Mouse (Mus musculus): ENCODE measurements around the gene Cacna1d. TPM values are rescaled to one million over a fixed set of nuclear protein-coding genes. Genes with fewer than 3 reads are reported as not detected.

The Cacna1d gene
- polyA plus RNA-seq, 1 experiment from 2014 or later: 2.7 TPM

DNA sequence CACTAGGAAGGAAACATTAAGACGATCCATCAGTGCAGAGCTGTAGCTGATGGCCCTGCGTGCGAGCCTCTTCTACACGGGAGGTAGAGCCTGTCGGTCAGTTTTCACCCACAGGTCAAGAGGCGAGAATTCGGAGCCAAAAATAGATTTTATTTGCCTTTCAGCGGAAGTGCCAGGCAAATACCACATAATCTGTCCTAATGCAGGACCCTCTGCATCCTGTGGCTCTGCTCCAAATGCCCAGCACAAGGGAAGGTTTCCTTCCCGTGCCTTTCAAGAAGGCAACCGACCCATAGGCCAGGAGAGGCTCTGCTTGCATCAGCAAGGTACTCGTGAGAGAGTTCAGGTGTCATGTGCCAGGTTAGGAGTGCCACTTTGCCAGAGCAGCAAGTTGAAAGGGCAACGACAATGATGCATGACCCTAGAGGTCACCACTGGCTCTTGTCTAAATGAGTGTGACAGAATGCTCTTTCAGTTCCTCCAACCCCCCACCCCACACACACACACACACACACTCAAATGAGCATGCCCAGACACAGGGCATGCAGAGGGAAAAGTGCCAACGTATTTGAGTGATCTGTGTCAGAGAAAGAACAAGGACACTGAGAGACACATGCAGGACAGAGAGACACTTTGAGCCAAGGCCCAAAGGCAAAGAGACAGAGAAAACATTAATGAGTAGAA, 179.9 kb downstream of the Cacna1d start:
- no peak overlapping the region for H3K27ac ChIP-seq
- WGBS: 79% methylated on average over 13 of the region's 13 CpGs

DNA sequence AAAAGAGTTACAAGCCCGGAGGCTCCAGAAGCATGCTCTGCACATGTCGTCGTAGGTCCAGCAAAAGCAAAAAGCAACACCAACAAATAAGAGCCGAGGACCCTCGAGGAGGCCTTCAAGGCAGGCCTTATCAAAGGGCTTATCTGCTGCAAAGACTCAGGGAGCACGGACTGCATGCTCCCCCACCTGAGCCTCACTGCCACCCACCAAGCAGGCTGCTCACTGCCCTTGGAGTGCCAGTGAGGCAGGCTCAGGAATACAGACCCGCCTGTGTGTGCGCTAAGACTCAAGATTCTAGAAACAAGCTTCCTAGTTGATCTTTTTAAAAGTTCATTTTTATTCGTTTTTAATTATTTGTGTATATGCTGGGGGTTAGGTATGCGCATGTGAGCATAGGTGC, 181.0 kb downstream of the Cacna1d start:
- 85% methylated on average over 10 of the region's 10 CpGs for WGBS
- no peaks in the 10 kb centered on the region for H3K36me3 ChIP-seq (replicated peaks)
- no peak overlapping the region for H3K27ac ChIP-seq
- H3K27me3 ChIP-seq: no peaks in the 10 kb centered on the region
- H3K9me3 ChIP-seq: no peaks in the 10 kb centered on the region
- no peak overlapping the region for H3K9ac ChIP-seq
- no peak overlapping the region for H3K4me3 ChIP-seq (replicated peaks)
- no peaks in the 10 kb centered on the region for H3K4me1 ChIP-seq
- H3K4me2 ChIP-seq: no peak overlapping the region
- no peak for ATAC-seq (ENCODE audit: low FRiP score)

More for the DNA sequence above, 179.9 kb downstream of the Cacna1d start:
- Histone ChIP-seq H3K9me3 (no peaks in the 10 kb centered on the region), H3K9ac (no peak overlapping the region), H3K27me3 (no peaks in the 10 kb centered on the region), H3K4me2 (no peak overlapping the region), H3K4me1 (no peaks in the 10 kb centered on the region), H3K4me3 (replicated peaks) (no peak overlapping the region), H3K36me3 (replicated peaks) (no peaks in the 10 kb centered on the region)
- ATAC-seq (ENCODE audit: low FRiP score): no peak

DNA sequence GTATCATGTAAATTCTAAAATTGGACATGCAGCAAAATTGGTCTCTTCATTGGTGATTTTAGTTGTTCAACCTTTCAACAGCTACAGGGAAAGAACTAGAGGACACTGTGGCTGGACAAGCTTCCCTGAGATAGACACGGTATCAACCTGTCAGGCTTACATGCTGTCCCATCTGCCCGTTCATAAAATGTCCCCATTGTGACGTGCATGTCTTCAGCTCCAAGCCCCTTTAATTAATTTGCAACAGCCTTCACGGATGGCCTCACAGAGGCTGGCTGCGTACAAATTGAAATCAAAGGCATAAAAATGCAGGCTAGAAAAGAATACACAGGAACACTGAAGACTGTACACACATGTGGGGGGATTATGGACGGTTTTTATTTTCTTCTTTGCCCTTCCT, 185.0 kb downstream of the Cacna1d start:
- Histone ChIP-seq H3K36me3 (replicated peaks) (no peaks in the 10 kb centered on the region), H3K27ac (no peak overlapping the region), H3K9ac (no peak overlapping the region), H3K4me1 (no peaks in the 10 kb centered on the region), H3K4me2 (no peak overlapping the region), H3K9me3 (no peaks in the 10 kb centered on the region), H3K4me3 (replicated peaks) (no peak overlapping the region), H3K27me3 (no peaks in the 10 kb centered on the region)
- WGBS: 67% methylated on average over 6 of the region's 6 CpGs
- ATAC-seq (ENCODE audit: low FRiP score): no peak

DNA sequence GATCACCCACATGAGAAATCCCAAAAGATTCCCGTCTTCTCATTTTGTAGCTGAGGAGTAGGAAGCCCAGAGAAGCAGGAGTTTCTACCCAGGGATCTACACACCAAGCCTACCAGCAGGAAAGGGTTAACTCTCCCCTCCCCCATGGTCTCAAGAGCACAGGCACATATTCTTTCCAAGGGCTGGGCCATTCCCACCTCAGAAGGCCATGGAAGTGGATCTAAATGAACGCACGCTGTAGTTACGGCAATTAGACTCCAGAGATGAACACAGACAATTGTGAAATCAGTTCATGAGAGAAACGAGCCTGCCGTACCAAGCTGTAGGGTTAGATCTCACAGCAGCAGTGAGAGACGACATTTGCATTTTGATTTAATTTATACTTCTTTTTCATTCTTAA, 191.3 kb downstream of the Cacna1d start:
- no peak overlapping the region for H3K4me3 ChIP-seq (replicated peaks)
- no peaks in the 10 kb centered on the region for H3K27me3 ChIP-seq
- WGBS: 58% methylated on average over 7 of the region's 7 CpGs
- H3K9me3 ChIP-seq: no peaks in the 10 kb centered on the region
- no peak overlapping the region for H3K4me2 ChIP-seq
- no peaks in the 10 kb centered on the region for H3K36me3 ChIP-seq (replicated peaks)
- peaks cover 3% of the 10 kb centered on the region; the same call in 1 of the 2 replicates for H3K4me1 ChIP-seq
- no peak for ATAC-seq (ENCODE audit: low FRiP score)
- no peak overlapping the region for H3K9ac ChIP-seq
- no peak overlapping the region for H3K27ac ChIP-seq

DNA sequence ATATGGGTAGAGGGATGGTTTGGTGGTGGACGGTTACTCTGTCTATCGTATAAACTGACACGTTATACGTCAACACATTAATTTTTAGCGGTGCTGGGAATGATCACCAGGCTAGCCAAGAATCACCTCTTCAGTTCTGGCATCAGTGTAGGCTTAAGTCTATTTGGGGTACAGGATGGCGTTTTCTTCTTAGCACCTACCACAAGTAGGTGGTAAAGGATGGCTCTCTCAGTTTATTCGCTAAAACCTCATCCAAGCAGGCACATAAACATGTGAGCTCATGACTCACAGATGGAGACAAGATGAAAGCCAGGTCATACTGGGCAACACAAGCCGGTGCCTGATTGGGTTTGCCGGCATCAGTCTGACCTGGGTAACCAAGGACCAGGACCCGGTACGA, 193.8 kb downstream of the Cacna1d start:
- ATAC-seq (ENCODE audit: low FRiP score): no peak
- no peak overlapping the region for H3K4me3 ChIP-seq (replicated peaks)
- 96% methylated on average over 11 of the region's 11 CpGs for WGBS
- H3K9me3 ChIP-seq: no peaks in the 10 kb centered on the region
- no peak overlapping the region for H3K27ac ChIP-seq
- no peak overlapping the region for H3K9ac ChIP-seq
- H3K27me3 ChIP-seq: no peaks in the 10 kb centered on the region
- peaks cover 3% of the 10 kb centered on the region; the same call in 1 of the 2 replicates for H3K4me1 ChIP-seq
- no peak overlapping the region for H3K4me2 ChIP-seq
- H3K36me3 ChIP-seq (replicated peaks): no peaks in the 10 kb centered on the region

DNA sequence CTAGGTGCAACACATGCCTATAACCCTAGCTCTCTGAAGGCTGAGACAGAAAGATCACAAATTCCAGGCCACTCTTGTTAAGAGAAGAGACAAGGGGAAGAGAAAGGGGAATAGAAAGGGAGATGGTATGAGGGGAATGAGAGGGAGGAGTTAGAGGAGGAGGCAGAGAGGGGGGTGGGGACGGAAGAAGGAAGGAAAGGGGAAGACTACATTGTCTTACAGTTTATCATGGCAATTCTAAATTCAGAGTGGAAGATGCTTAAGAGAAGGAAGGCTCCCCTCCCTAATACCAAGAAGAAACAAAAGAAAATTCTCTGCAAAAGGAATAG, 199.2 kb downstream of the Cacna1d start:
- WGBS: 39% methylated on average over 1 of the region's 1 CpGs
- Histone ChIP-seq H3K27ac (no peak overlapping the region), H3K4me3 (replicated peaks) (no peak overlapping the region), H3K36me3 (replicated peaks) (no peaks in the 10 kb centered on the region), H3K9me3 (no peaks in the 10 kb centered on the region), H3K9ac (no peak overlapping the region), H3K4me1 (0 out of 2 replicates have a peak, but pooled peaks cover 3% of the 10 kb centered on the region), H3K4me2 (no peak overlapping the region), H3K27me3 (no peaks in the 10 kb centered on the region)
- no peak for ATAC-seq (ENCODE audit: low FRiP score)

DNA sequence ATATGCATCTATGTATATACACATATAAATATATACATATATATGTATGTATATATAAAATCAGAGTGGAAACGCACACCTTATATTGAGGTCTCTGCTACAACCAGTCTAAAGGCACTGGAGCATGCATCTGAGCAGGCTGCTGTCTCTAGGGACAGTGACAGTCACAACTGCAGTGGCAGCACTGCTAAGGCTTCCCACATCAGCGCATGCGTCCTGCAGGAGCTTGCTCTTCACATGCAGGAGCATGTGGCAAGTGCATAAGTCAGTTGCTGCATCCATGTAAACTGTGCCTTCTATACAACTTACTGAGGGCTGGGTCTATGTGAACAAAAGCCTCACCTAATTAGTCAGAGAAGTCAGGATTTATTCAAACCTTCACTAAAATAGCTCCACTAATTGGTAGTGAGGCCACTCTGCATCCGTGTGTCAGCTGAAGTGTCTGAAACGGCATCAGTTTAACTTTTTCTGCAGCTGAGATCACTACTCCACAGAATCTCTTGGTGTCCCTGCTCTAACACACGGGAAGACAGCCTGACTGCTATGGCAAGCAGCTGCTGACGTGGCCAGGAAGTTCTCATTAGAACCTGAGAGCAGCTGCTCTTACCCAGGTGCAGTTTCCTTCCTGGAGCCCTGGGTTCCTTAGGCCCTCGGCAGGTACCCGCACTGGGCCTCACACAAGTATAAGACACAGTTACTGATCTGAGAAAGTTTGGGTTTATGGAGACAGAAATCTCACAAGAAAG, 199.7 kb downstream of the Cacna1d start:
- Histone ChIP-seq H3K9ac (no peak overlapping the region), H3K36me3 (replicated peaks) (no peaks in the 10 kb centered on the region), H3K9me3 (no peaks in the 10 kb centered on the region), H3K27ac (no peak overlapping the region), H3K4me1 (0 out of 2 replicates have a peak, but pooled peaks cover 3% of the 10 kb centered on the region), H3K27me3 (no peaks in the 10 kb centered on the region), H3K4me3 (replicated peaks) (no peak overlapping the region), H3K4me2 (no peak overlapping the region)
- no peak for ATAC-seq (ENCODE audit: low FRiP score)
- WGBS: 55% methylated on average over 9 of the region's 9 CpGs

DNA sequence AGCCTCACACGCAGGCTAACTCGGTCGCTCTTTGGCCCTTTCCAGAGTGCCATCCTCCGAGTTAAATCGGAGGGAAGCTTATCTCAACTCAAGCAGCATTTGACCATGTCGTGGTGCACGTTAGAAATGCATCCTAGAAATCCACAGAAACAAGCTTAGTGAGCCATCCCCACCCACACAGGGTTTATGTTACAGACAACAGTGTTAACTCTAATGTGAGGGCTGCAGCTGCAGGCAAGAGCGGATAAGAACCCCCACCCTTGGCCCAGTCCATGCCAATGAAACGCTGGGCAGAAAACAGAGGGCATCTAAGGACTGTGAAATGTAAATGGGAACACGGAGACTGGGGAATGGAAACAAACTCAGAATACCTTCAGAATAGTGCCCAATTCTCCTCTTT, 206.8 kb downstream of the Cacna1d start:
- Histone ChIP-seq H3K36me3 (replicated peaks) (no peaks in the 10 kb centered on the region), H3K27ac (no peak overlapping the region), H3K4me2 (no peak overlapping the region), H3K9me3 (no peaks in the 10 kb centered on the region), H3K4me3 (replicated peaks) (no peak overlapping the region), H3K27me3 (no peaks in the 10 kb centered on the region), H3K4me1 (no peaks in the 10 kb centered on the region), H3K9ac (no peak overlapping the region)
- no peak for ATAC-seq (ENCODE audit: low FRiP score)
- 81% methylated on average over 10 of the region's 10 CpGs for WGBS

DNA sequence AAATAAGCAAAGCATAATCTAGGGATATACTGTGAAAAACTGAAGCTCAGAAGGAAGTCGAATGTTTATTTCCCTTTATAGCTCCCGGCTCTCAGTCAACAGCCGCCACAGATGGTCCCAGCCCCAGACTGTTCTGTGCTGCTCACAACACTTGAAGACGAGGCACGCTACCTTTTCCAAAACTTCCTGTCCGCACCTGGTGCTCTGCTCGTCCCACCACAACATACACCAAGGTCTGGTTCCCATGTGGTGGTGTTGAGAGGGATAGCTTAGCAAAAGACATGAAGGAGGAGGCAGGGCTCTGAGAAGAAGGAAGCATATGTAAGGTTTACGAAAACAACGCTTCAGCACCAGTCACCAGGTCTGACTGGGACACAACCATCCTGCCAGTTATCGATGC, 207.2 kb downstream of the Cacna1d start:
- H3K27ac ChIP-seq: no peak overlapping the region

DNA sequence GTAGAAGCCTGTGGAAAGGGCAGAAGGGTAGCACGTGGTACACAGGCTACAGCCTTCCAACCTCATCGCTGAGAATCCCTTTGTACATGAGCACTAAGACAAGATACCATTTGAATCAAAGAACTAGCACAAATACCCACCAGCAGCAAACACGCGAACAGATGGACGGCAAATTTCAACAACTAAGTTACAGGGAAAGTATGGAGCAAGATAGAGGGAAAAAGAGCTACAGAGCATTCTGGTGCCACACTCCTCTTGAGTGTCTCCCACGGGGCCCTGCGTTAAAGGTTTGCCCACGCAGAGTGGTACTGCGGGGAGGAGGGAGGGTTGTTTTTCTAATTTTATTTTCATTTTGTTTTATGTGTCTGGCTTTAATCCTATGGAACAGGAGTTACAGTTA, 215.7 kb downstream of the Cacna1d start:
- no peak overlapping the region for H3K4me3 ChIP-seq (replicated peaks)
- WGBS: 90% methylated on average over 9 of the region's 9 CpGs
- H3K27me3 ChIP-seq: no peaks in the 10 kb centered on the region
- no peak for ATAC-seq (ENCODE audit: low FRiP score)
- H3K36me3 ChIP-seq (replicated peaks): no peaks in the 10 kb centered on the region
- H3K9ac ChIP-seq: no peak overlapping the region
- H3K27ac ChIP-seq: no peak overlapping the region
- H3K4me2 ChIP-seq: no peak overlapping the region
- H3K4me1 ChIP-seq: no peaks in the 10 kb centered on the region
- H3K9me3 ChIP-seq: no peaks in the 10 kb centered on the region

More for the DNA sequence above, 207.2 kb downstream of the Cacna1d start:
- Histone ChIP-seq H3K4me2 (no peak overlapping the region), H3K4me1 (no peaks in the 10 kb centered on the region), H3K27me3 (no peaks in the 10 kb centered on the region), H3K9me3 (no peaks in the 10 kb centered on the region), H3K4me3 (replicated peaks) (no peak overlapping the region), H3K9ac (no peak overlapping the region), H3K36me3 (replicated peaks) (no peaks in the 10 kb centered on the region)
- 91% methylated on average over 10 of the region's 10 CpGs for WGBS
- ATAC-seq (ENCODE audit: low FRiP score): no peak

DNA sequence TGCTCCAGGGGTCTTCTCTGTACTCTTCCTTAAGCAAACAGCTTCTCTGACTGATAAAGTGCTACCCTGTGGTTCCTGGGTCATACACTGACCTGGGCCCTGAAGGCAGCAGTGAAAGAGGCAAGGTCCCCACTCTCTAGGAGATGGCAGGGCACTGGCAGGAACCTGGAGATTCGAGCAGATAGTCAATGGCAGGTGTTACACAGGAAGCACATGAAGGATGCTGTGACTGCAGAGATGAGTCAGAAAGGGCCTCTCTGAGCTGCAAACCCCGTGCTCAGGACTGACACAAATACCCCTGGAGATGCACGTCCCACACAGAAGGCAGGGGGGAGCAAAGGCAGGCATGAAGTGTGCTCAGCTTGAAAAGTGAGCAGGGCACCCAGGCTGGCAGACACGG, 218.3 kb downstream of the Cacna1d start:
- Histone ChIP-seq H3K4me2 (no peak overlapping the region), H3K9me3 (no peaks in the 10 kb centered on the region), H3K36me3 (replicated peaks) (no peaks in the 10 kb centered on the region), H3K27ac (no peak overlapping the region), H3K4me1 (no peaks in the 10 kb centered on the region), H3K4me3 (replicated peaks) (no peak overlapping the region), H3K9ac (no peak overlapping the region), H3K27me3 (no peaks in the 10 kb centered on the region)
- WGBS: 81% methylated on average over 4 of the region's 4 CpGs
- no peak for ATAC-seq (ENCODE audit: low FRiP score)

DNA sequence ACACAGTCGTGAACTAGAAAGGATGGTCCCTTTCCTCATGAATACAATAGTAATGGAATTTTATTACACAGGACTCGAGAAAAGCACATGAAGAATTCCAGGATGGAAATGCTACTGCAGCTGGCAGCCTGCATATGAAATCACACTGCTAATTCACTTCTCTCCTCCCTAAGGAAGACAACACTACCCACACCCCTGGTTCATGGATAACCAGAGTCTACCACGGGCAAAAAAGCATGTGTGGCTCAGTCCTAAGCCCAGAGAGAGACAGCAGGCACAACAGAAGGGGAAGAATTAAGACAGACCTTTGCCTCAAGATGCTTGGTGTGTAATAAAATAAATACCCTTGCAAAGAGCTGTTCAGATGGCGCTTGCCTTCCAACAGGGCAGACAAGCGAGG, 218.7 kb downstream of the Cacna1d start:
- Histone ChIP-seq H3K4me2 (no peak overlapping the region), H3K4me3 (replicated peaks) (no peak overlapping the region), H3K27me3 (no peaks in the 10 kb centered on the region), H3K9me3 (no peaks in the 10 kb centered on the region), H3K27ac (no peak overlapping the region), H3K4me1 (no peaks in the 10 kb centered on the region), H3K9ac (no peak overlapping the region), H3K36me3 (replicated peaks) (no peaks in the 10 kb centered on the region)
- no peak for ATAC-seq (ENCODE audit: low FRiP score)
- 90% methylated on average over 5 of the region's 5 CpGs for WGBS

DNA sequence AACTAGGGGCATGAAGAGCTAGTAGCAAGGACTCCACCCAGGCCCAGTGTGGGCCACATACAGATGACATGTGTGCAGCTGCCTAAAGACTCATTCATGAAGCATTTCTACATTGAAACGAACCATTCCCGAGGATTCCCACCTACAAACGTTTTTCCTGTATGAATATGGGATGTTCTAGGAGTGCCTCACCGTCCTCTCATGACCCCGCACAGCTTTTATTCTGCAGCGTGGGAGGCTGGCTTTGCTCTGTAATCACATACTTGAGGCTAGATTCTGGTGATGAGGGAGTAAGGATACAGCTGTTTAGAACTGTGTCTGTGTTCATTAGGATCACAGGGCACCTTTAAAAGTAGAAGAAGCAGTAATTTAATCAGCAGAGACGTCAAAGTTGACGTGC, 219.4 kb downstream of the Cacna1d start:
- H3K4me2 ChIP-seq: no peak overlapping the region
- H3K27me3 ChIP-seq: no peaks in the 10 kb centered on the region
- 0 out of 2 replicates have a peak, but pooled peaks cover under 1% of the 10 kb centered on the region for H3K4me1 ChIP-seq
- ATAC-seq (ENCODE audit: low FRiP score): no peak
- no peaks in the 10 kb centered on the region for H3K9me3 ChIP-seq
- 89% methylated on average over 8 of the region's 8 CpGs for WGBS
- no peaks in the 10 kb centered on the region for H3K36me3 ChIP-seq (replicated peaks)
- H3K9ac ChIP-seq: no peak overlapping the region
- H3K27ac ChIP-seq: no peak overlapping the region
- no peak overlapping the region for H3K4me3 ChIP-seq (replicated peaks)
